Mouse (Mus musculus): Measurements from ENCODE around the gene Zfp64.
"Not testable (repeated sequence)": the region's sequence is repeated elsewhere in the genome, so short reads cannot be mapped to it uniquely, and the experiment has no call there.

Zfp64 gene

DNA sequence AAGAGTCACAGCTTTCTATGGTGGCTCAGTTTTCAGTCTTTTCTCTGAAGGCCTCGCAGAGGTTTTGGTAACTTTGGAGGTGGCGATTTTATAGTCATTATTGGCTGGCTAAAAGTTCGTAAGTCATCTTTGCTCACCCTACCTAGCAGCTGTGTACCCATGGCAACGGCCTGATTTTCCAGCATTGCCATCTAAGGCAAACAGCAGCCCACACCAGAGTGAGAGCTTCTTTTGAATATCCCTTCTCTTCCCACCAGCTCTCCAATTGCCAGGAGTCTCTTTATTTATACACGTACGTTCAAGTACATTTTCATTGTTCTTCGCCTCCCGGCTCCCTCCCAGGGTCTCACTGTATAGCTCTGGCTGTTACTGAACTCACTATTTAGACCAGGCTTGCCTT is 59.9 kb downstream of the Zfp64 start:
- DNase-seq (ENCODE audit: inconsistent ontology term) = no peak

DNA sequence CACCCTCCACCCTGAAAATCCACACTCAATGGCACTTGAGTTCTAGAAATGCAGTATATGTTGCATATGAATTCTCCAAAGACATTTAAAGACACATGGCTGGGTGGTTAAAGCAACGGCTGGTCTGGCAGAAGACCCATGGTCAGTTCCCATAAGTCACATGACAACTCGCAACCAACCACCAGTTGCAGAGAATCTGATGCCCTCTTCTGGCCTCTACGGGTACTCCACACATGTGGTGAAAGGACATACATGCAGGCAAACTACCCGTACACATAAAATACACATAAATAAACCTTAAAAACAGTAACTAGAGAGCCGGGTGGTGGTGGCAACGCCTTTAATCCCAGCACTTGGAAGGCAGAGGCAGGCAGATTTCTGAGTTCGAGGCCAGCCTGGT is 60.6 kb downstream of the Zfp64 start:
- no peak for DNase-seq (ENCODE audit: inconsistent ontology term)

GRCm38 (mm10) chr2:168892057-168892456 is 63.3 kb downstream of the Zfp64 start:
- DNase-seq (ENCODE audit: inconsistent ontology term) = no peak

- DNase-seq (ENCODE audit: inconsistent ontology term) = no peak
Measured at GRCm38 (mm10) chr2:168884641-168885040, 70.7 kb downstream of the Zfp64 start.

- no peak for DNase-seq (ENCODE audit: inconsistent ontology term)
Measured at GRCm38 (mm10) chr2:168882997-168883396, 72.4 kb downstream of the Zfp64 start.

DNA sequence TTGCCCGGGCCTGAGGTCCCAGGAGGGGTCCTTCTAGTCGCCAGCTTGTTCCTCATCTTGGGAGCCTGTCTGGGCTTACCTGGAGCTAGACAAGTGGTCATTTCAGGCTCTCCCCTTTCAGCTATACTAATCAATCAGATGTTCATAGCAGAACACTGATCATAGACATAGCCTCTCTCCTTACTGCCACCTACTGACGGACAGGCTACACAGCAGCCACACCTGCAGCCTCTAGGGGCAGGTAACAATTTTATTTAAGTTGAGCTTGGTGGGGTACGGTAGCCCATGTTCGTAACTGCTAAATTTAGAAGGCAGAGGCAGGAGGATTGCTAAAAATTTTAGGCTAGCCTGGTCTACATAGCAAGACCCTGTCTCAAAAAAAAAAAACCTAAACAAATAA is 73.5 kb downstream of the Zfp64 start:
- no peak for DNase-seq (ENCODE audit: inconsistent ontology term)

DNA sequence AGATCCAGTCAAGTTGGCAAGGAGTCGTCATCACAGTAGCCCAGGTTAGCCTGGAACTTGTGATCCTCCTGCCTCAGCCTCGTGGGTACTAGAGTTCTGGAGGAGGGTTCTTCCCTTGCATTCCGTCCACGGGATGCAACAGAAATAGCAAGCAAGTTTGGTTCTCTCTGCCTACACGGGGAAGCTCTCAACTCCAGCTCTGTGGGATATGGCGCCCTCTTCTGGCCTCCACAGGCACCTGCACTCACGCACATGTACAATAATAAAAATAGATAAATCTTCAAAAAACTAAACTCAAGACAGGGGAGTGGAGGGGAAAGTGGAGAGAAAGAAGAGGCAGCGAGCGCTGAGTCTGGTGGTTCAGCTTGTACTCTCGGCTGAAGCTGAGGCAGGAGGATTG is 75.8 kb downstream of the Zfp64 start:
- no peak for DNase-seq (ENCODE audit: inconsistent ontology term)

DNA sequence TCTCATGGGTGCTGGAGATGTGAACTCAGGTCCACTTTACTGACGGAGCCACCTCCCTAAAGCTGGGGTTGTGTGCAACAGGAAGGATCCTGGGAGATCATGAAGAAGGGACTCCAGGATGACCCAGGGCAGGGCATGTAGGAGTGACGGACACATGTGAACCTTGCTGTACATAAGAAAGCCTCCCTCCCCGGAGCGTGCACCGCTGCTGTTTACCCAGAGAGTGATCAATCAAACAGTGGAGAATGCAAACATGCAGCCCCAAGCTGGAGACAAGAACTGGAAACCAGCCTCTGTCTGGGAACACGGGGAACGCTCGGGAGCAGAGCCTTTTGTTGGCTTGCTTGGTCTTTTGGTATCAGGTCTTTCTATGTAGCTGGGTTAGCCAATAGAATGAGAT is 76.7 kb downstream of the Zfp64 start:
- DNase-seq (ENCODE audit: inconsistent ontology term) = no peak

DNA sequence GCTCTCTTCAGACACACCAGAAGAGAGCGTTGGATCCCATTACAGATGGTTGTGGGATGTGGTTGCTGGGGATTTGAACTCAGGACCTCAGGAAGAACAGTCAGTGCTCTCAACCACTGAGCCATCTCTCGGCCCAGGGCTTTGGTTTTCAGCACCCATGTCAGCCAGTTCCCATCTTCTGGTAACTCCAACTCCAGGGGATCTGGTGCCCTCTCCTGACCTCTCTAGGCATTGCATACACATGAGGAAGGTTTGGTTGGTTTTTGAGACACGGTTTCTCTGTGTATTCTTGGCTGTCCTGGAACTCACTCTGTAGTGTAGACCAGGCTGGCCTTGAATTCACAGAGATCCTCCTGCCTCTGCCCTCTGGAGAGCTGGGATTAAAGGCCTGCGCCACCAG is 77.2 kb downstream of the Zfp64 start:
- no peak for DNase-seq (ENCODE audit: inconsistent ontology term)

DNA sequence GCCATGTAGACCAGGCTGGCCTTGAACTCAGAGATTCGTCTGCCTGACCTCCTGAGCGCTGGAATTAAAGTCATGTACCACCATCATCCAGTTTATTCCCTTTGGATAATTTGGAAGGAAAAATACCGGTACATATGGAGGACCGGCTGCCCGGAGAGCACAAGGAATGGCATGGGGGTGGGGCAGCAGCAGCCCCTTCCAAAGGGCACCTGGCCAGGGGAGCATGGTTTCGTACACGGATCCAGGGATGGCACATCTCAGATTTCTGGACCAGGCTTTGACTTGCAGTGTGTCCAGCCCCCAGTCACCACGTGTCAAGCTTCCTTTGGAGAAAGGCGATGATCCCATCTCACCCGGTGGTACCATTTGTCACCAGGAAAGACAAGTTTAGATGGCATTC is 78.8 kb downstream of the Zfp64 start:
- no peak for DNase-seq (ENCODE audit: inconsistent ontology term)

DNA sequence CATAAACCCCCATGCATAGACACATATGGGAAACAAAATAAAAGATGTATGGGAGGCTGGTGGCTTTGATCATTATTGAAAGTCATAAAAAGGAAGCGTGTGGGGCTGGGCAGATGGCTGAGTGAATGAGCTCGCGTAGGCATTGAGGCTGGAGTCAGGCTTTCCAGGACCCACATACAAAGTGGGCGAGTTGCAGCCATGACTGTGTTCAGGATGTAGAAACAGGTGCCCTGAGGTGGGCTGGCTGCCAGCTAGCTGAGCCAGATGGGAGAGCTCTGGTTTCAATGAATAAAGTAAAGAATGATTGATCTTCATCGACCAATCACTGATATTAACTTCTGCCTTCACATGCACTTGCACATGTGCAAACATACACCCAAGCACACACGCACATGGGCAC is 80.9 kb downstream of the Zfp64 start:
- DNase-seq (ENCODE audit: inconsistent ontology term) = no peak

DNA sequence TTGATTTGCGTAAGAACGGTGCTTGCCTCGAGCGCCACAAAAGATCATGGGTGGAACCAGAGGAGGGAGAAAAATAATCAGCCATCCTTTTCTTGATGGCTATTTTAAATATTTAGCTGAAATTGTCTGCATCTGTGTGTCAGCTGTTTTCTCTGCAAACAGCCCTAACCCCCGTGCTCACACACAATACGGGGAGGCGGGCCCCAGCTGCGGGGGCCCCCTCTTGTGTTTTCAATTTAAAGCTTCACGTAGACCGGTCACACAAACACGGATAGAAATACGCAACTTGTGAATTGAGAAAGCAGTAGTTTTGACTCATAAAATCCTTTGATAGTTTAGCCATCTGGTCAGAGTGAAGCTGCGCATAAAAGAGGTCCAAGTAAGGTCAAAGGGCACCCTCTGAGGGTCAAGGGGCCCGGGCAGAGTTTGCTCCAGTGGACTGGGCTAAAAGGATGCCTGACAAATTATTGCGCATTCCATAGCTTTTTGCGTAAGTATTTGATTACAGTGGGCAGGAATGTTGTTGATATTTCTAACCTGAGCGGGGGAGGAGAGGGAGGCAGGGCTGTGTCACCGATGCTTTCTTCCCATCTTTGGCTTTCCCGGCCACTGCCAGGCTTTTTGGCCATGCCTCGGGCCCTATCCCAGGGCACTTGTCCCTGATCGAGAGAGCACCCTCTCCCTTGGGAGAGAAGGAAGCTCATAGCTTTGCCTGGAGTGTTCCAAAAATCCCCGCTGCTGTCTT is 83.4 kb downstream of the Zfp64 start:
- peak; percentile 46 for DNase-seq (ENCODE audit: inconsistent ontology term)

GRCm38 (mm10) chr2:168870480-168870879 is 84.9 kb downstream of the Zfp64 start:
- no peak for DNase-seq (ENCODE audit: inconsistent ontology term)

DNA sequence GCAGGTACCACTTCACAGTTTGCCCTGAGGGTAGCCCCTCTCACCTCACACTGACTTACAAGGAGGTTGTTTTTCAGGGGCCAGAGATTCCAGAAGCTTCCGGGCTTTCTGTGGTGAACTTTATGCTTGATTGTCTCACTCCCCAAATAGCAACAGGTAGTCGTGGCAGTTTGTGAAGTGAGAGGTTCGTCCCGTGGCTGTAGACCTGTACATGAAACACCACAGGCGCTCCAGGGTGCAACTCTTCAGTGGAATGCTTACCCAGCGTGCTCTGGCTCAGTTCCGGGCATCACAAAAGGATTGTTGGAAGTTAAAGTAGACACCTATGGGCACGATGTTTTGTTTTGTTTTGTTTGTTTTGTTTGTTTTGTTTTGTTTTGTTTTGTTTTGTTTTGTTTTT is 88.4 kb downstream of the Zfp64 start:
- no peak for DNase-seq (ENCODE audit: inconsistent ontology term)

DNA sequence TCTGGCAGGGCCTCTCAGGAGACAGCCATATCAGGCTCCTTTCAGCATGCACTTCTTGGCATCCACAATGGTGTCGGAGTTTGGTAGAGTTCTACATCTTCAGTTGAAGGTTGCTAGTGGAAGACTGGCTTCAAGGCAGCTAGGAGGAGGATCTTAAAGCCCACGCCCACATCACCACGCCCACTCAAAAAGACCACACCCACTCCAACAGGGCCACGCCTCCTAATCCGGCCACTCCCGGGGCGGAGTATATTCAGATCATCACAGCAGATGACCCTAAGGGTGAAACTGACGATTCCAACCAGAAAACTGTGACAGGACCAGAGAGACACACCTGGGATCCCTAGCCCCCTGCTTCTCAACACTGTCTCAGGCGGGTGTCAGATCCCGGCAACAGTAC is 89.0 kb downstream of the Zfp64 start:
- no peak for DNase-seq (ENCODE audit: inconsistent ontology term)

DNA sequence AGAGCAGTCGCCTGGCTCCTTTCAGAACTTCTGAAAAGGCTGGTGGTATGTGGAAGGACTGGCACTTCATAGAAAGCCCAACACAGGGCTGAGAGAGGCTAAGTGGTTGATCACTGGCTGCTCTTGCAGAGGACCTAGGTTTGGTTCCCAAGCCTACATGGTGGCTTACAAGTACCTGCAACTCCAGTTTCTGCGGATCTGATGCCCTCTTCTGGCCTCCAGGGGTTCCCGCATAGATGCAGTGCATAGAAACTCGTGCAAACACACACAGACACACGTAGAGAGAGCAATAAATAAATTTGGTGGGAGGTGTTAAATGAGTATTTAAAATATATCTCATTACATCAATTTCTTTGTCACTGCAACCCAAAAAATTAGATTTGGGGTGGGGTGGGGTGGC is 90.5 kb downstream of the Zfp64 start:
- no peak for DNase-seq (ENCODE audit: inconsistent ontology term)

DNA sequence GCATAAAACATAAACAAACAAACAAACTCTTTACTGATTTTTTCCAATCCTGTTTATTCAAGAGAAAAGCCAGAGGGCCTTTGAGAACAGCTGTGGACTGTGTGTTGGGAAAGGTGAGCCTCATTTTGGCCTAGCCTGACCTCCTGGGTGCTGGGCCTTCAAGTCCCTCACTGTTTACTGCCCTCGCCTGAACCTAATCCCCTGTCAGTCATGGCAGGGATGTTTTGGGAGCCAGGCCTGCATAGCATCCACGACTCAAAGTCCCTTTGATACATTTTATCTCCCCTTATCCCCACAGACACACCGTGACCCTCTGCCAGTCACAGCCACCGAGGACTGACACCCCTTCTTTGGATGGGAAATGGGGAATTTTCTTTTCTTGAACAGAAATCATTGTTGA is 92.7 kb downstream of the Zfp64 start:
- DNase-seq (ENCODE audit: inconsistent ontology term) = no peak

- DNase-seq (ENCODE audit: inconsistent ontology term) = no peak
Measured at GRCm38 (mm10) chr2:168860922-168861740, 94.3 kb downstream of the Zfp64 start.

GRCm38 (mm10) chr2:168860032-168860691 is 95.2 kb downstream of the Zfp64 start:
- DNase-seq (ENCODE audit: inconsistent ontology term) = no peak

- no peak for DNase-seq (ENCODE audit: inconsistent ontology term)
Measured at GRCm38 (mm10) chr2:168856638-168857037, 98.7 kb downstream of the Zfp64 start.

- no peak for DNase-seq (ENCODE audit: inconsistent ontology term)
Measured at GRCm38 (mm10) chr2:168854777-168855176, 100.6 kb downstream of the Zfp64 start.

- DNase-seq (ENCODE audit: inconsistent ontology term) = not testable (repeated sequence)
Measured at GRCm38 (mm10) chr2:168853869-168854268, 101.5 kb downstream of the Zfp64 start.

DNA sequence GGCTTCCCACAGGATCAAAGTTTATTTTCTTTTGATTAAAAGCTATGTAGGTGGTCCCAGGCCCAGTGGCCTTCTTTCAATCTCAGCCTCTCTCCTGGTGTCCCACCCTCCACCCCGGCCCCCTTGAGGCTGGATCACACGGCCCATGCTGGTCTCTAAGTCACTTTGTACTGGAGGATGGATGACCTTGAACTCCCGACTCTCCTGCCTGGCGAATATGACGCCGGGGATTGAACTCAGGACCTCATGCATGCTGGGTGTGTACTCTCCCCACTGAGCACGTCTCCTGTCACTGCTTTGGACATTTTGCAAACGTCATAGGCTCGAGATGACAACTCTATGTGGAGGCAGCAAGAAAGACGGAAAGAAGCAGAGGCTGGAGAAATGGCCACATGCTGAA is 103.8 kb downstream of the Zfp64 start:
- no peak for DNase-seq (ENCODE audit: inconsistent ontology term)
